In genomic region chr9:77991650-77992049, GRCm38 (mm10) we compare ENCODE assay signal across 26 mouse cellular contexts.
A peak's percentile ranks its signal among the peaks of the same experiment; 100 is the strongest.
DNase-seq lines count a peak whose midpoint lies in the region; ATAC-seq lines count a peak whose summit lies in the region.
"Had no signal": no experiment of that assay in that cellular context is flagged by ENCODE, and none has a peak within 500 bp of the region (broad histone marks: within the 10 kb centered on the region; RNA-seq: fewer than 3 reads in every experiment).

No protein-coding gene starts in this region.

- WGBS in midbrain, embryonic 11.5 days: 97% methylated on average over 4 of the region's 4 CpGs
- WGBS in midbrain, embryonic 10.5 days: 97% methylated on average over 4 of the region's 4 CpGs

- ATAC-seq in midbrain, embryonic 11.5 days (ENCODE audit: low FRiP score): no peak
- ATAC-seq in megakaryocyte, adult 5-6 weeks (ENCODE audit: poor library complexity, severe bottlenecking): no peak
- ATAC-seq: forebrain, postnatal 0 days; hindbrain, embryonic 16.5 days; lung, postnatal 0 days; midbrain, embryonic 15.5 days had no signal

- peak; percentile 17 to 55 for DNase-seq in left cerebral cortex, adult 18-20 months (ENCODE audit: low spot score in 2 of 2)
- DNase-seq in left cerebral cortex, postnatal 4 days: no peak
- DNase-seq in midbrain, embryonic 11.5 days (ENCODE audit: low spot score, missing footprints): peak; percentile 60
- no peak for DNase-seq in midbrain, embryonic 10.5 days (ENCODE audit: low spot score)
- peak; percentile 51 to 68 for DNase-seq in frontal cortex, postnatal 36 days (ENCODE audit: low spot score in 2 of 2)
- peak; percentile 32 to 91 for DNase-seq in left cerebral cortex, postnatal 25 days (ENCODE audit: low spot score in 2 of 2)
- DNase-seq: cerebellum, adult 18-20 months; cerebellum, postnatal 10 days; forebrain, postnatal 0 days; gastrocnemius, postnatal 10 days; kidney, adult 18-20 months; kidney, postnatal 25 days; lung, adult 18-20 months; lung, postnatal 4 days; retina, postnatal 1 day; thymus, adult 2 months; thymus, postnatal 36 days had no signal

- no peaks in the 10 kb centered on the region for H3K27me3 ChIP-seq in midbrain, embryonic 11.5 days (ENCODE audit: control insufficient read depth, insufficient read depth, low read length)
- H3K27me3 ChIP-seq in midbrain, embryonic 10.5 days (ENCODE audit: low read depth, poor library complexity, severe bottlenecking): no peaks in the 10 kb centered on the region
- H3K27me3 ChIP-seq: embryonic facial prominence, embryonic 13.5 days; kidney, embryonic 15.5 days; midbrain, embryonic 15.5 days; neural tube, embryonic 15.5 days had no signal

- H3K4me3 ChIP-seq in midbrain, embryonic 11.5 days (ENCODE audit: low read depth, low read length): no peak overlapping the region
- no peak overlapping the region for H3K4me3 ChIP-seq in midbrain, embryonic 10.5 days
- H3K4me3 ChIP-seq: embryonic facial prominence, embryonic 13.5 days; forebrain, embryonic 10.5 days; hindbrain, embryonic 10.5 days; kidney, embryonic 15.5 days; midbrain, embryonic 15.5 days; neural tube, embryonic 15.5 days had no signal

- H3K36me3 ChIP-seq in midbrain, embryonic 11.5 days (ENCODE audit: control insufficient read depth, insufficient read depth, low read length): no peaks in the 10 kb centered on the region
- no peaks in the 10 kb centered on the region for H3K36me3 ChIP-seq in midbrain, embryonic 10.5 days
- H3K36me3 ChIP-seq: embryonic facial prominence, embryonic 13.5 days; forebrain, embryonic 10.5 days; hindbrain, embryonic 10.5 days; kidney, embryonic 15.5 days; midbrain, embryonic 15.5 days; neural tube, embryonic 15.5 days had no signal

- no peak overlapping the region for H3K9ac ChIP-seq in midbrain, embryonic 11.5 days (ENCODE audit: low read length)
- H3K9ac ChIP-seq: embryonic facial prominence, embryonic 13.5 days; forebrain, postnatal 0 days; kidney, embryonic 15.5 days; midbrain, embryonic 15.5 days; neural tube, embryonic 15.5 days had no signal

- H3K4me1 ChIP-seq in midbrain, embryonic 11.5 days (ENCODE audit: control insufficient read depth, insufficient read depth, low read length): no peaks in the 10 kb centered on the region
- H3K4me1 ChIP-seq in midbrain, embryonic 10.5 days: peaks cover 4% of the 10 kb centered on the region; the same call in 1 of the 2 replicates
- H3K4me1 ChIP-seq: embryonic facial prominence, embryonic 13.5 days; forebrain, embryonic 10.5 days; kidney, embryonic 15.5 days; midbrain, embryonic 15.5 days; neural tube, embryonic 15.5 days had no signal

- H3K4me2 ChIP-seq in midbrain, embryonic 11.5 days: no peak overlapping the region
- H3K4me2 ChIP-seq: embryonic facial prominence, embryonic 13.5 days; kidney, embryonic 15.5 days; midbrain, embryonic 15.5 days; neural tube, embryonic 15.5 days had no signal

- H3K27ac ChIP-seq in midbrain, embryonic 11.5 days (ENCODE audit: low read depth, low read length): no peak overlapping the region
- H3K27ac ChIP-seq in midbrain, embryonic 10.5 days (replicated peaks): no peak overlapping the region
- H3K27ac ChIP-seq: embryonic facial prominence, embryonic 13.5 days; forebrain, embryonic 10.5 days; hindbrain, embryonic 10.5 days; kidney, embryonic 15.5 days; midbrain, embryonic 15.5 days; neural tube, embryonic 15.5 days had no signal

- H3K9me3 ChIP-seq in midbrain, embryonic 11.5 days (ENCODE audit: control insufficient read depth, low read length): no peaks in the 10 kb centered on the region
- no peaks in the 10 kb centered on the region for H3K9me3 ChIP-seq in midbrain, embryonic 10.5 days (replicated peaks)
- H3K9me3 ChIP-seq: embryonic facial prominence, embryonic 13.5 days; forebrain, embryonic 10.5 days; hindbrain, embryonic 10.5 days; kidney, embryonic 15.5 days; midbrain, embryonic 15.5 days; neural tube, embryonic 15.5 days had no signal

- intact Hi-C loops in left cerebral cortex, postnatal 4 days (cut with DNase I): no loop called here
- intact Hi-C loops in left cerebral cortex, postnatal 25 days (cut with DNase I): loop anchor here (1.0 kb wide), 1 partner anchor 73 kb away; no protein-coding TSS in a partner anchor

Comparison
In these comparisons a context has a peak if more than half of its experiments do, and no peak if none do; other contexts are left out.
1. DNase-seq: peak in left cerebral cortex, adult 18-20 months (2 of 2), midbrain, embryonic 11.5 days (single experiment), frontal cortex, postnatal 36 days (2 of 2) and left cerebral cortex, postnatal 25 days (2 of 2); none in left cerebral cortex, postnatal 4 days (single experiment) and midbrain, embryonic 10.5 days (single experiment).